Mouse (Mus musculus): ENCODE measurements around the gene Limk2. TPM values are rescaled to one million over a fixed set of nuclear protein-coding genes. Genes with fewer than 3 reads are reported as not detected.

Limk2 gene
- total RNA-seq, 2 experiments from 2014 or later, result 101 to 104 TPM

DNA sequence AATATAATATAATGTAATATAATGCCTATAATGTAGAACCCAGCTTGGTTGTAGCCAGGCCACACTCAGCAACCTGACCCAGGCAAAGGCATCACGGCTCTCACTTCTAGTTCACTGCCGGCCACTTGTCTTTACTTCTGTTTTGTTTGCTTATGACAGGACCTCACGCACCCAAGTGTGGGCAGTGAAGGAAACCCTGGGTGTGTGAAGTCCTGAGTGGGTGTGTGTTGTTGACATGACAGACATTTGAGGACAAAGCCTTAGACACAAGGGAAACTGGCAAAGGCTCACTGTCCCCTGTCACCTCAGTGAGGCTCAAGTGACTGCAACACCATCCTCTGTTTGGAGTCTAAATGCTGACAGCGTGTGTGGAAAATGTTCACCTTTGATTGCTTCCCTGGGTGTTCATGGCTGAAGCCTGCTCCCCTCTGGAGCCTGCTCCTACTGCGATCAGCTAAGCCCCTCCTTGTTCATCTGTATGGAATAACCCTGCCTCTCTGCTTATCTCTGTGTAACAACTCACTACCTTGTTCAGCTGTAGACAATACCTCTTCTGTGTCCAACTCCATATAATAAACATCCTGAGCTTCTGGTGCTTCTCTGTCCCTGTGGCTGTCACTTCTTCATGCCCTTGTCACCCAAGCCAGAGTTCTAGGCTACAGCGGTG lies 27.7 kb downstream of the Limk2 start:
- DNase-seq (ENCODE audit: low spot score in 2 of 2), result no peak
- intact Hi-C loops (cut with DNase I), result no loop called here

DNA sequence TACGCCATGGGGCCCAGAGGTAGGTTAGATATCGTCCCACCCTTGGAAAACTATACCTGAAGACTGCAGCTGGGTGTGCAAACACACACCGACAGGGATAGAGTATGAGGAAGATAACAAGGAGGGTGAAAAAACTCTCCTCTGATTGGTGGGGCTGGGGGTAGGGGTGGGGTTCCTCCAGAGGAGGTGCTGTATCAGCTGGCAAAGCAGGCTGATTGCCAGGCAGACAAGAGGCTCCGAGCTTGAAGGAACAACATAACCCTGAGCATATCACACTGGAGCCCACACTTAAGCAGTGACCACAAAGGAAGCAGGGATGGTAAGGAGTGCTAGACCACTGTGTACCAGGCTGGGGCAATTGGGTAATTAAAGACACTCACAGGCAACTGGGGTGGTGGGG lies 29.6 kb downstream of the Limk2 start:
- intact Hi-C loops (cut with DNase I), result no loop called here
- DNase-seq (ENCODE audit: low spot score in 2 of 2), result no peak

DNA sequence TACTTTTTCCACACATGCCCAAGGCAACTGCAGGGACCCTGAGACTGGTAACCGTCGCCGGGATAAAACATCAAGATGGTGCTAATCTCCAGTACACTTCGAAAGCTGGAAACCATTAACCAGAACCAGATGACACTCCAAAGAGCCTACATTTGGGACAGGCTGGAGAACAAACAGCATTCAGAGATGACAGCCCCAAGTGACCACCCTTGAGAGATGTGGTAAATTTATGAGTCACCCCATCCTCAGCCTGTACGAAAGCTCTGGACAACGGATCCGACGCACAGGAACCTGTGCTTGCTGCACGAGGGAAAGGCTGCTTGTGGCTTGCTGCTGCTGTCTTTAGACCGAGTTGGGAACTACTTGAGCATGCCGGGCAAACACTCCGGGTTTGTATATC lies 34.2 kb downstream of the Limk2 start:
- no peak for DNase-seq (ENCODE audit: low spot score in 2 of 2)
- intact Hi-C loops (cut with DNase I), result no loop called here

DNA sequence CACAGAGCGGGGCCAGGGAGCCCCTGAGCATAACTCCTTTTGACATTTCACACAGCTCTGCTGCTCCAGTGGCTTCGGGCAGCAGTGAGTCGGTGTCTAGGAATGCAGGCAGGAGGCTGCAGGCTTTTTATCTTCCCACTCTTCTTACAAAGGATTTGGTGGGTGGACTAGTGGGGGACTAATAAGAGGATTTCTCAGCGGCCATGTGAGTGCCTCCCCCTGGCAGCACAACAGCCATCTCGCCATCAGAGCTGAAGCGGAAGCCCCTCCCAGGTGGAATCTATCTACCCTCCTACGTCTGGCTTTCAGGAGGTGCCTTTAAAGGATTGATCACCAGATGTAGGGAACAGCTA lies 34.7 kb downstream of the Limk2 start:
- intact Hi-C loops (cut with DNase I), result no loop called here
- DNase-seq (ENCODE audit: low spot score in 2 of 2), result no peak

DNA sequence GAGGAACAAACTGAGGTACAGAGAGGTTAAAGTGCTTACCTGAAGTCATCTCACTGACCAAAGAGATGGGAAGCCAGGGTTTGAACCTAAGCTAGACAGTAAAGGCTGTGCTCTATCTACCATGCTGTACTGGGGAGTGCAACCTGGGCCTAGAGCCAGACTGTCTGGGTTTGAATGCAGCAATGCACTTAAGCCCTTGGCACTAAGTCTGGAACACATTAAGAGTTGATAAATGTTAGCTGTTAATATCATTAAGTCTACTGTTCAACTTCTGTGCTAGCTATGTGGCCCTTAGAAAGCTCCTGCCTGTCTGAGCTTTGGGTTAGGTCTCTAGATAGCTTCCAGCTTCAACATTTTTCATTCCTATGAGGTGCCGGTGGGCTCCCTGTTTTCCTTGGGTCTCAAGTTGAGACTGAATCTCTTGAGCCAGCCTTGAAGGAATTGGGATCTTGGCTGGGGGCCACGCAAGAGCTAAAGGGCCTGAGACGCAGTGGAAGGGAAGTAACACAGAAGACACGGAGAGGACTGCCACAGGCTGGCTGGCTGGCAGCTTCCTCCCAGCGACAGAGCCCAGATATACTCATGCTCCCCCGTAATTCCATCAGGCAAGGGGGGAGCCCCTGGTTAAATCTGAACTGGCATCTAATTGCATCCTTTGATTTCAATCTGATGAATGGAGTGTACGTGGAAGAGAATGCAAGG lies 35.2 kb downstream of the Limk2 start:
- DNase-seq (ENCODE audit: low spot score in 2 of 2), result peak; percentile 19 to 37
- intact Hi-C loops (cut with DNase I), result no loop called here

DNA sequence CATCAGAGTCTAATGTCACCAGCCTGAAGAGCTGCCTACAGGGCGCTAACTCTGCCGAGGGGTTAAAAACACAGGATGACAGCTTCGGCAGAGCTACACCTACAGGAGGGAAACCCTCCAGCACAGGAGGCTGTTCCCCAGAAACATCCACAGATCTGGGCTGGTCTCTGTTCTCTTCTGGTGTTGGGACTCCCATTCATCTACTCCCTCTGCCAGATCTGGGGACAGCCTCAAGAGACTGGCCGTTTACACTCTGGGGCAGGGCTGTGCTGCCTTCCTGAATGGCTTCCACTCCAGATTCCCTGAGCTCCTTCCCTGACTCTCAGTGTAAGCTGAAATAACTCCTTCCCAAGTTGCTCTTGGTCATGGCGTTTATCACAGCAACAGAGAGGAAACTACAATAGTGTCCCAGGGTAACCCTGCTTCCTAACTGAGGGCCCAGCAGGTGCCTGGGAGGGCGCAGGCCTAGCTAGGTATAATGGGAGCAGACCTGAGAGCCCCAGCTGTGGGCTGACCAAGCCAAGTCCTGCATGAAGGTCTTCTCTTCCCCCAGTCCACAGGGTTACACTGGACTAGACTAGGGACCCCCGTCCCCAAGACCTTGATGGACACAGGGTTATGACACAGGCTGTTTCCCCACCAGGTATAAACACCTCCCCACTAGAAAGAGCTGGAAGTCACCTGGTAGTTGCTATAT lies 37.2 kb downstream of the Limk2 start:
- DNase-seq (ENCODE audit: low spot score in 2 of 2), result no peak
- intact Hi-C loops (cut with DNase I), result no loop called here

DNA sequence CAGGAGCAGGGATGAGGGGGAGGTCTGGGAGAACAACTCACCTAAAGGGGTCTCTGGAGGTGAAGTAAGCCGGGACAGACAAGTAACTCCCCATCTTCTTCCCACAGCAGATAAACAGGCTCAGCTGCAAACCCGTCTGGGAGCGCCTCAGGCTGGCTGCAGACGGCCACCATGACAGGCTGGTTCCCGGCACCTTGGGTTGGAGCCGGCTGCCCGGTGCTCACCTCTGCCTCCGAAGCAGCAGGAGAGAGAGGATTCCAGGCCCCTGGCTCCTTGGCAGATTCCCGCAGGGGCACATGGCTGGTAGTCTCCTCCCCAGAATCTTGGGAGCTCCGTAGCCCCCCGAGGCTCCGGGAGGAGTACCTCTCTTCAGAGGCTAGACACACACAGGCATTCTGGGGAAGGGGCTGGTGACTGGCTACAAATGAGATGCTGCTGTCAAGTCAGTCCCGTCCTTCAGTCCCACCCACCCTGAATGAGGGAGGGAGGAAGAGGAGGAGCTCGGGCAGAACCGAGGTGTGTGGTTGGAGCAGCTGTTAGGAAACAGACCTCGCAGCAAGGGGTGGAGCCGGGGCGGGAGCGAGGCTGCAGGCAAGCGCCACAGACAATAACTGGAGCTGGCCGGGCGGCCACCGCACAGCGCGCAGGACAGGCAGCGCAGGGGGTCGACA lies 37.9 kb downstream of the Limk2 start:
- intact Hi-C loops (cut with DNase I), result no loop called here
- peak; percentile 84 to 85 for DNase-seq (ENCODE audit: low spot score in 2 of 2)

DNA sequence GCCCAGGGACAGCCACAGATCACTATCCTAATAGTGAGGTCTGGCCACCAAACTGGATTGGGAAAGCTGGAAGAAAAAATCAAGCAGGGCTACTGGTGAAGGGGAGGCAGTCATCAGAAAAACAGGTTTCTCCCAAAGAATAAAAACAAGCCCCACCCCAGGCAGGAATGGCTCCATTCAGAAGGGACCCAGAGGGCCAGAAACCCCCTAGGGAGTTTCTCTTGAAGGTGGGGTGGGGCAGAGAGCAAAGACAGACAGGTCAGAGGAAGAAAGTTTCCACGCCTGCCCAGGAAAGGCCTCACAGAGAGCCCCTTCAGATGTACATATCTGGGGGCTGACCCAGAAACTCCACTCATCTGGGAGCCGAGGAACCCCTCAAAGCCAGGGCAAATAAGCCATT lies 38.8 kb downstream of the Limk2 start:
- intact Hi-C loops (cut with DNase I), result no loop called here
- DNase-seq (ENCODE audit: low spot score in 2 of 2), result no peak

DNA sequence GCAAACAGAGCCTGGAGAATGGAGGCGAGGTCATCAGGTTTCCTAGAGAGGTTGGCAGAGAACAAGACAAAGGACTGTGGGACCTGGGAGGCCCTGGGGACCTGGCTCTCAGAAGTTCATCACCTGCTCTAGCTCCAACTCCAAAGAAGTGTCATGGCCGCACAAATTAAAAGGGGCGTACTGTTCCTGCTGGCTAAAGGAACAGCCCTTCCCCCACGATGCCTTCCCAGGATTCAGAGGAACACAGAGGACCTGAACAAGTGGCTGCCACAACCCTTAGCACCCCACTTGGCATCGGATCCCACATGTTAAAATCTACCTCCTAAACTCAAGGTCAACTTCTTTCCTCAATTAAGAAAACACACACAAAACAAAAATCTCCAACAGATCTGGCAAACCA lies 39.5 kb downstream of the Limk2 start:
- intact Hi-C loops (cut with DNase I), result no loop called here

DNA sequence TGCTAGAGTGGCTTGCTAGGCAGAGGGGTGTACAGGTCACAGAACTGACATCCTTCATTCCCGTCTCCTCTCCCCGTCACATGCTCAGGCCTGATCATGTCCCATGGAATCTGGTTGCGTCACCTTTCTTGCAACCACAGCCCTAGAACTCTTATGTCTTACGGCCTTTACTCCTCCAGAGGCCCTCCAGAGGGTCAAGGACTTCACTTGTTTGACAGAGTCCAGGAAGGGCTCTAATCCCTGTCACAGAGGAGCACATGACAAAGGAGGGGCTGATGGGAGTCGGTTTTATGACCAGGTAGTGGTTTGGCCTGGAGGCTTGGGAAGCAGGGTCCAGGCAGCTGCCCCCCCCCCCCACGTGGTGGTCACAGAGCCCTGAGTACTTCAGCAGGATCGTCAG lies 40.0 kb downstream of the Limk2 start:
- intact Hi-C loops (cut with DNase I), result no loop called here
- DNase-seq (ENCODE audit: low spot score in 2 of 2), result no peak

More for the DNA sequence above, 39.5 kb downstream of the Limk2 start:
- no peak for DNase-seq (ENCODE audit: low spot score in 2 of 2)

DNA sequence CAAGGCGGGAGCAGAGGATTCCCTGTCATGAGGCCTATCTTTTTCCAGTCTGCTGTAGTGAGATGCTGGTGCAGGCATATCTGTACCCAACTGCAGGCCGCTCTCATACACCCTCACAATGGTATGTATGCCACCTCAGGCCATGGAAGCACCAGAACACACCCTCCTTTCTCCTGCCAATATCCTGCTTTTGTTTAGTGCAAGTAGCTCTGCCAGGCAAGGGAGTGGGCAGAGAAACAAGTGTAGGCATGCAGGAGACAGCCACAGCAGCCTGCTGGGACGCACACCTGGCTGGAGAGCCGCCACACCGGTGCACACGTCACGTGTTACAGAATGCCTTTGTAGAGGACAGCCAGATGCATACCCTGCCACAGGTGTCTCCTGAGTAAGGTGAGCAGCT lies 42.6 kb downstream of the Limk2 start:
- no peak for DNase-seq (ENCODE audit: low spot score in 2 of 2)
- intact Hi-C loops (cut with DNase I), result no loop called here

DNA sequence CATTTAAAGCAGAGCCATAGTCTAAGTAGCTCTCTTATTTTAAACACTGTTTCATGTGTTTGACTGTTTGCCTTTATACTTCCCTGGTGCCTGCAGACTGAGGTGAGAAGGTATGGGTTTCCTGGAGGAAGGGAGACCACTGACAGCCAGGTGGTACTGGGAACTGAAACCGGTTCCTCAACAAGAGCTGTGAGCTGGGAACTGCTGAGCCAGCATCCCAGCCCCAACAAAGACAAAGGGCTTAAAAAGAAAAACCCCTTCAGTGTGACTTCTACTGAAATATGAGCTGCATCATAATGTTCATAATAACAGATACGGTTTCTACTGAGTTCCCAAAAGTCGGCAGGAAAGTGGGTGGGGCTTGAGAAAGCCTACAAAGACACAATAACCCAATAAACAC lies 46.1 kb downstream of the Limk2 start:
- intact Hi-C loops (cut with DNase I), result no loop called here

DNA sequence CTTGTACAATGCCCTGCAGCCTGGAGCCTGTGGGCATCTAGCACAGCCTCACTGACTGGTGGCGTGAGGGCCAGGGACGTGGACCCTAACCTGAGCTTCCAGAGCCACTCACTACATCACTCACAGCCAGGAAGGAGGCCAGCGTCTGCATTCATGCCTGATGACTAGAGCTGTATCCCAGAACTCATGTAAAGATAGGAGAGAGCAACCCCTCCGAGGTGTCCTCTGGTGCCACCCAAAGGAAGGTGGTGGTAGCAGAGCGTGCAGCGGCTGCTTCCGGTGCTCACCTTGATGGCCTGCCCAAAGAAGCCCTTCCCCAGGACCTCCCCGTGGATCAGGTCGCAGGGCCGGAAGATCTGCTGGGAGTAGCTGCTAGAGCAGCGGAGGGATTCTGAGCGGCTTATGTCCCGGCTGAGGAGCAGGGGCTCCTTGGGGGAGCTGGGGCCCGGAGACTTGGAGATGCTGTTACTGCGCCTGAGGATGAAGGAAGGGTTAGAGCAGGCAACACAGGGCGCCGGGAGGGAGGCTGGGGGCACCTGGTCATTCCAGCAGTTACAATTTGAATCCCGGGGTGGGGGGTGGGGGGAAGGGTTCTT lies 55.9 kb downstream of the Limk2 start:
- intact Hi-C loops (cut with DNase I), result no loop called here
- DNase-seq (ENCODE audit: low spot score in 2 of 2), result no peak

More for the DNA sequence above, 46.1 kb downstream of the Limk2 start:
- no peak for DNase-seq (ENCODE audit: low spot score in 2 of 2)

DNA sequence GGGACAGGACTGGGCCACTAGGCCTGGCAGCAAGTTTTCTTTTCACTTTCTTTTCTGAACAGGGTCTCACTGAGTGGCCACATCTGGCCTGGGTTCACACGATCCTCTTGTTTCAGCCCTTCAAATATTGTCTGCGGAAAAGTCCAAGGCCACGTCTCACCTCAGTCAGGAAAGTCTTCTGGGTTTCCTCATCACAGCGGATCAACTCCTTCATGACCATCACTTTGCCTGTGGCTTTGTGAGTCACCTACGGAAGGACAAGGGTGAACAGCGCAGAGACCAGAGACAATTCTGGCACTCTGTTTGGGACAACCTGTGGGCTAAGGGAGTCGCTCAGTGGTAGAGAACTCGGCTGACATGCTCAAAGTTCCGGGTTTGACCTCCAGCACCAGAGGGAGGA lies 56.9 kb downstream of the Limk2 start:
- no peak for DNase-seq (ENCODE audit: low spot score in 2 of 2)
- intact Hi-C loops (cut with DNase I), result no loop called here

DNA sequence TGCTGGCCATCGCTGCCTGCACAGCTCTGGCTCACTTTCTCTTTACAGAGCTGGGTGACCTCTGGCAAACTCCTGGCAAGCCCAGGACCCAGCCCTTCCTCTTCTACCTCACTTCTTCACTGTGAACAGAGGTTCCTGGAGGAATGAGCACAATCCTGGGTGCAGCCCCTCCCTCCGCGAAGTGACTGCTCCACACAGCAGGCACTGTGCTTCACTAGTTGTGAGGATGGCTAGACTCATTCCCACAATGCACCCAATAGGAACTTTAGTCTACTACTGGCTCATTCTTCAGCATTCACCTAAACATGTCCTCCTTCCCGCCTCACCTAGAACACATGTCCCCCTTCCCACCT lies 59.7 kb downstream of the Limk2 start:
- intact Hi-C loops (cut with DNase I), result loop anchor here (5.0 kb wide), 1 partner anchor 58 kb away; the partner anchor contains the start of gene Limk2

DNA sequence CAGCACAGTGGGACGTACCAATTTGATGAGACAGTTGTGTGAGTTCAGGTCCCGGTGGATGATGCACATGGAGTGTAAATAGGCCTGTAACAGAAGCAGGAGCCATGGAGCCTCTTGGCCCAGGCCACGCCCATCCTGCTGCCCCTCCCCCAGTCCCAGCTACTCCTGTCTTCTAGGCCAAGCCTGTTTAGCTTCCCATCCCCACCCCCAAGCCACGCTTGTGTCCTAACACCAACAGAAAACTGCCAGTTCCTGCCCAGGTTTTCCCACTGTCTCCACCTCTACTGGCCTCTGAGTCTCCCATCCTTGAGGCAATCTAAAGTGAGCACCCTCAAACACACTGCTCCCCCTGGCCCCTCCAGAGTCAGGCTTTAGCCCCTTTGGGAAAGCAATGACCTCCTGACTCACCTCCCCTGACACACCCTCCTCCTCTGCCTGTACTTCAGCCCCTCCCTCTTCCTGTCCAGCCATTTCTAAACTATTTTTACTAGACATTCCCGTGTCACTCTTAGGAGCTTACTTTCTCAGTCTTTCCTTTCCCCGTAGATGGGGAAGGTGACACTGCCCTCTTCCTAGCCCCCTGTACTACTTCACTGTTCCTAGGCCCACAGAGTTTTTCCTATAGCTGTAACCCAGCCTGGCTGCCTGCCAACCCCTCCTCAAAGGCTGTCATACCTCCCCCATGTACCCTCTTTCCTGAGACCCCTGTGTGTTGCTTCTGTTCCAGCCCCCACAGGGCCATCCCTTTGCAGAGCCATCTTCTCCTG lies 60.2 kb downstream of the Limk2 start:
- intact Hi-C loops (cut with DNase I), result loop anchor here (5.0 kb wide), 1 partner anchor 59 kb away; the partner anchor contains the start of gene Limk2
- no peak for DNase-seq (ENCODE audit: low spot score in 2 of 2)

More for the DNA sequence above, 59.7 kb downstream of the Limk2 start:
- no peak for DNase-seq (ENCODE audit: low spot score in 2 of 2)

DNA sequence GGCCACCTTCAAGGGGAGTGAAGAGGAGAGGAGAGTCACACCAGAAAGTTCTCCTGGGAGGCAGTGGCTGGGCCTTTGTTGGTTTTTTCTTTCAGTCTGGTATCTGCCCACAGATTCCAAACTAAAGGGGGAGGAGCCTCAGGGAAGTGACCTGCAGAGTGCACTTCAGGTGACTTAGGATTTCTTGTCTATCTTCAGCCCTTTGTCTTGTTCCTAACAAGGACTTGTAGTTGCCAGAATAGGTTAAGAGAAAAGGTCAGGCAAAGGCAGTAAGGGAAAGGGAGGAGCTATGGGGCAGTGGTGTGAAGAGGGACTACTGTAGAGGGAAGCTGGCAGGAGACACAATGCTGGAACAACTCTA lies 61.2 kb downstream of the Limk2 start:
- intact Hi-C loops (cut with DNase I), result loop anchor here (5.0 kb wide), 1 partner anchor 59 kb away; the partner anchor contains the start of gene Limk2
- DNase-seq (ENCODE audit: low spot score in 2 of 2), result no peak

DNA sequence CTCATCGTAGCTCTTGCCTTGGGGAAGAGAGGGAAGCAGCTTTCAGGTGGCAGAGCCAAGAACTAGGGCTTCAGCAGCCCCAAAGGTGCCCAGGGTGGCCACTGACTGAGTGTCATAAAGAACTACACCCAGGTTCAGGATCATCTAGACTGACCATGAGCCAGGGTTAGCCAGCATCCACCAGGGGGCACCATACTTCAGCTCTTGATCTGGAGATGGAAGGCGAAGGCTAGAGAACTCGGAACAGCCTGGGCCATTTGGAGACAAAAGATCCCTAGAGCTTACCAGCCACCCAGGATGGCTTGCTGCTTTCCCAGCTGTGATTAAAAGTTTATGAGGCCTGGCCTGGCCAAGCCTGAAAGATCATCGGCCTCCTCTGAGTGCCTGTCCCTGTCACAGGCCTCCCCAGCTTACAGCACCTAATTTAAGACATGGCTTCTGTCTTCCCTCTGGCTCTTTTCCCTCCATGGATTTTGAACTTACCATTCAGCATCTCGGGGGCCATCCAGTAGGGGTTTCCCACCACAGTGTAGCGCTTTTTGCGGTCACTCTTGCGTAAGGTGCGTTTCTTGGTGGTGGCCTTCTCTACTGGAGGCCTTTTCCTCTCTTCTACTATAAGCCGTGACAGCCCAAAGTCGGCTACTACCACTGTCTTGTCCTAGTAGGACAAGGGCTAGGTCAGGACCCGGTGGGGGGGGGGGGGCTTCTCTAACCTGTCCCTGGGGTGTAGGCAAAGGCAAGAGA lies 61.7 kb downstream of the Limk2 start:
- intact Hi-C loops (cut with DNase I), result loop anchor here (5.0 kb wide), 1 partner anchor 60 kb away; the partner anchor contains the start of gene Limk2
- DNase-seq (ENCODE audit: low spot score in 2 of 2), result peak; percentile 82 to 85
